Mouse (Mus musculus) cortical plate, adult 2 months (tissue): ENCODE results near the gene Thsd7b.

Experiments used
- CTCF ChIP-seq: fragments of 200-500 bp; IDR thresholded peaks from 2 replicates; pipeline ENCODE4 v1.5.1; 2011; ENCODE audit warnings: mild to moderate bottlenecking, control low read depth, low read length; ENCODE audit not compliant: insufficient read depth; ENCODE audit errors: extremely low read depth
- POLR2A ChIP-seq: fragments of 200-500 bp; IDR thresholded peaks from 2 replicates; pipeline ENCODE4 v1.6.1; 2011; ENCODE audit warnings: mild to moderate bottlenecking, low read length, control low read depth; ENCODE audit not compliant: insufficient read depth; ENCODE audit errors: extremely low read depth

DNA sequence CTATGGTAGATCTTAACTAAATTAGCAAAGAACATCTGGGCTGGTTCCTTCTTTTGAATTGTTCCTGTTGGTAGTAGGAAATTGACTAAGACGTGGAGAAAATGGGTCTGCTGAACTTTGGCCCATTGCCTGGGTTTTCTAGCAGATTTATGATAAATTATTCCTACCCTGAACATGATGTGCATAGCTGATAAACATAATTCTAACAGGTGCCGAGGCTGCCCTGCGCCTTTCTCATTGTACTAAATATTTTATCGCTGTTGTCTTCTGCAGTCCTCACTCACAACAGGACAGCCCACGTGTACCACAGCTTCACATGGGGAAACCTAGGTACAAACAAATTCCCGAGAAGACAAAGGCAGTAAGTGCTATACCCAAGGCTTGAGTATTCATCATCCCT is 83.5 kb downstream of the Thsd7b start:
- TF ChIP-seq CTCF (no peak), POLR2A (no peak)
